Mouse (Mus musculus) left cerebral cortex, adult 9 months (tissue): ENCODE measurements around the gene Hip1r.

Source experiments
- DNase-seq, 2 experiments: peaks; one replicate each; pipeline ENCODE4 v3.0.0; 2022; ENCODE audit warnings: low spot score in 2 of 2

Hip1r gene

GRCm38 (mm10) chr5:123996194-123996593 lies 22.8 kb downstream of the Hip1r start:
- no peak for DNase-seq

- DNase-seq, result no peak
These were observed 23.3 kb downstream of the Hip1r start for GRCm38 (mm10) chr5:123996695-123997094.

- no peak for DNase-seq
These were observed 23.9 kb downstream of the Hip1r start for GRCm38 (mm10) chr5:123997211-123997751.

GRCm38 (mm10) chr5:123997811-123998210 lies 24.4 kb downstream of the Hip1r start:
- peak in 1 of 2 experiments; percentile 65 for DNase-seq

GRCm38 (mm10) chr5:123998370-123998769 lies 24.9 kb downstream of the Hip1r start:
- no peak for DNase-seq

GRCm38 (mm10) chr5:124000824-124001223 lies 27.4 kb downstream of the Hip1r start:
- DNase-seq, result peak in 1 of 2 experiments; percentile 94

GRCm38 (mm10) chr5:124001274-124001673 lies 27.8 kb downstream of the Hip1r start:
- DNase-seq, result no peak

GRCm38 (mm10) chr5:124002876-124003275 lies 29.4 kb downstream of the Hip1r start:
- peak in 1 of 2 experiments; percentile 57 for DNase-seq

GRCm38 (mm10) chr5:124003375-124003774 lies 29.9 kb downstream of the Hip1r start:
- no peak for DNase-seq

GRCm38 (mm10) chr5:124004356-124005150 lies 31.1 kb downstream of the Hip1r start:
- DNase-seq, result no peak

- DNase-seq, result no peak
These were observed 31.7 kb downstream of the Hip1r start for GRCm38 (mm10) chr5:124005151-124005500.

- DNase-seq, result no peak
These were observed 32.2 kb downstream of the Hip1r start for GRCm38 (mm10) chr5:124005591-124005990.

GRCm38 (mm10) chr5:124006082-124006873 lies 32.9 kb downstream of the Hip1r start:
- no peak for DNase-seq

- DNase-seq, result no peak
These were observed 33.6 kb downstream of the Hip1r start for GRCm38 (mm10) chr5:124006891-124007491.

GRCm38 (mm10) chr5:124010077-124010476 lies 36.6 kb downstream of the Hip1r start:
- no peak for DNase-seq

GRCm38 (mm10) chr5:124010910-124011655 lies 37.7 kb downstream of the Hip1r start:
- DNase-seq, result no peak

- no peak for DNase-seq
These were observed 38.5 kb downstream of the Hip1r start for GRCm38 (mm10) chr5:124011927-124012326.

- DNase-seq, result no peak
These were observed 39.5 kb downstream of the Hip1r start for GRCm38 (mm10) chr5:124012885-124013284.

GRCm38 (mm10) chr5:124013747-124014146 lies 40.3 kb downstream of the Hip1r start:
- DNase-seq, result no peak

- no peak for DNase-seq
These were observed 40.8 kb downstream of the Hip1r start for GRCm38 (mm10) chr5:124014180-124014579.

- no peak for DNase-seq
These were observed 41.4 kb downstream of the Hip1r start for GRCm38 (mm10) chr5:124014791-124015251.
